Mouse (Mus musculus): ENCODE measurements around the gene Immp2l.

DNA sequence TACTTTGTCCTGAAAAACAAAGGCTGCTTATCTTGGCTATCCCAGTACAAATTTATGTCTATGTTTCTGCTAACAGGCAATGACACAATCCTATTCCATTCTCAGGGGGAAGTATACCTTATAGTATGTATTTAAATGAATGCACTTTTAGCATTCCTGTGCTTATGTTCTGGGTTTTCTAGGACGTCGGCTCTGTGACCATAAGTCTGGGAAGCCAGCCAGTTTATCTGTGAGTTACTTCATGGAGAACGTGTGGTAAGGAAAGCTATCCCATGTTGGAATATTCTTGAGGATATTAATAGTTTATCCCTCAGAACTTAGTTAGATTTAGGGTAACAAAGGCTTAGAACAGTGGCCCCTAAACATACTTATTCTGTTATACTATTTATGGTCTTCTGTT, 251.5 kb downstream of the Immp2l start:
- TF ChIP-seq CHD2 (IDR thresholded peaks at IDR 0.05; ENCODE audit: low read depth, low read length) (no peak), HCFC1 (IDR thresholded peaks at IDR 0.05; ENCODE audit: borderline replicate concordance, insufficient read depth, low read length) (no peak), ZC3H11A (IDR thresholded peaks at IDR 0.05; ENCODE audit: borderline replicate concordance, low read depth, low read length) (no peak), ZNF384 (IDR thresholded peaks at IDR 0.05; ENCODE audit: low read depth, low read length) (no peak), MAFK (IDR thresholded peaks at IDR 0.05; ENCODE audit: insufficient read depth, low read depth, low read length) (no peak)

All from ES-E14 (cell line).